In the genomic region with DNA sequence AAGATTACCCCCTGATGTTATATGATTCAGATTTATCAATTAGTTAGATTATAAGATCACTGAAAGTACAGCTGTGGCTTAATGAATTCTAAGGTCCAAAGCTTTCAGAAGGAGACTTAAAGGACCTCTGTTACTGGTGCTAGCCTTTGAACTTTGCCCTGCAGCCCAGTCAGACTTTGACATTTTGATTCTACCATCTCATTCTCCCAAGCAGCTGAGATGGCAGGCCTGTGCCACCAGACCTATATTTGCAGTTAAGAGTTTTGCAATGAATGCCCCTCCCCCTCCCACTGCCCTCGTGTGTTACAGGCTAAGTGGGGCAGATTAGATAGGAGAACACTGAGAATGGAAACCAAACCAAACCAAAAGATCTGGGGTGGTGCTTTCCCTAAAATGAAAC, we compare ENCODE assay signal across 26 mouse cellular contexts. TPM values are rescaled to one million over a fixed set of nuclear protein-coding genes. Genes with fewer than 3 reads are reported as not detected.
"Had no signal": no experiment of that assay in that cellular context is flagged by ENCODE, and none has a peak within 500 bp of the region (broad histone marks: within the 10 kb centered on the region; RNA-seq: fewer than 3 reads in every experiment).

No protein-coding gene starts in this region.

- H3K36me3 ChIP-seq: intestine, embryonic 15.5 days; liver, embryonic 13.5 days; midbrain, embryonic 12.5 days; midbrain, embryonic 15.5 days; neural tube, embryonic 12.5 days; neural tube, embryonic 15.5 days had no signal

- H3K4me1 ChIP-seq: intestine, embryonic 15.5 days; liver, embryonic 13.5 days; midbrain, embryonic 12.5 days; midbrain, embryonic 15.5 days; neural tube, embryonic 12.5 days; neural tube, embryonic 15.5 days had no signal

- H3K4me3 ChIP-seq: intestine, embryonic 15.5 days; left cerebral cortex, adult 2 months; liver, embryonic 13.5 days; midbrain, embryonic 12.5 days; midbrain, embryonic 15.5 days; neural tube, embryonic 12.5 days; neural tube, embryonic 15.5 days had no signal

- H3K9me3 ChIP-seq: intestine, embryonic 15.5 days; liver, embryonic 13.5 days; midbrain, embryonic 12.5 days; midbrain, embryonic 15.5 days; neural tube, embryonic 12.5 days; neural tube, embryonic 15.5 days had no signal

- H3K27me3 ChIP-seq: intestine, embryonic 15.5 days; liver, embryonic 13.5 days; midbrain, embryonic 15.5 days; neural tube, embryonic 12.5 days; neural tube, embryonic 15.5 days had no signal

- H3K4me2 ChIP-seq: intestine, embryonic 15.5 days; liver, embryonic 13.5 days; lung, embryonic 14.5 days; midbrain, embryonic 12.5 days; midbrain, embryonic 15.5 days; neural tube, embryonic 12.5 days; neural tube, embryonic 15.5 days had no signal

- H3K9ac ChIP-seq: intestine, embryonic 15.5 days; liver, embryonic 13.5 days; lung, embryonic 14.5 days; midbrain, embryonic 12.5 days; midbrain, embryonic 15.5 days; neural tube, embryonic 12.5 days; neural tube, embryonic 15.5 days had no signal

- DNase-seq: layer of hippocampus, postnatal 36 days; liver, embryonic 13.5 days; lung, embryonic 14.5 days; right cerebral cortex, adult 18-20 months; right cerebral cortex, postnatal 14 days; right cerebral cortex, postnatal 4 days; thymus, adult 2 months; thymus, postnatal 14 days; thymus, postnatal 4 days had no signal

- H3K27ac ChIP-seq: intestine, embryonic 15.5 days; kidney, postnatal 0 days; left cerebral cortex, adult 2 months; liver, embryonic 13.5 days; macrophage; midbrain, embryonic 12.5 days; midbrain, embryonic 15.5 days; neural tube, embryonic 12.5 days; neural tube, embryonic 15.5 days; stomach, postnatal 0 days had no signal

- ATAC-seq: intestine, embryonic 15.5 days; lung, postnatal 0 days; midbrain, embryonic 15.5 days had no signal

RNA-seq across cellular contexts. Expression of a gene that starts 20.4 kb away (rescaled TPM):
- total RNA-seq: layer of hippocampus, adult 8-10 months; layer of hippocampus, postnatal 10 days; layer of hippocampus, postnatal 36 days; left cerebral cortex, adult 2 months; left cerebral cortex, postnatal 10 days; left cerebral cortex, postnatal 36 days; megakaryocyte, adult 5-6 weeks had no signal
- polyA plus RNA-seq: intestine, embryonic 15.5 days; liver, embryonic 16.5 days; lung, embryonic 14.5 days; lung, postnatal 0 days; macrophage; midbrain, embryonic 15.5 days; neural tube, embryonic 12.5 days; neural tube, embryonic 15.5 days; stomach, embryonic 14.5 days; stomach, postnatal 0 days; thymus, adult 2 months had no signal
